In the genomic region with DNA sequence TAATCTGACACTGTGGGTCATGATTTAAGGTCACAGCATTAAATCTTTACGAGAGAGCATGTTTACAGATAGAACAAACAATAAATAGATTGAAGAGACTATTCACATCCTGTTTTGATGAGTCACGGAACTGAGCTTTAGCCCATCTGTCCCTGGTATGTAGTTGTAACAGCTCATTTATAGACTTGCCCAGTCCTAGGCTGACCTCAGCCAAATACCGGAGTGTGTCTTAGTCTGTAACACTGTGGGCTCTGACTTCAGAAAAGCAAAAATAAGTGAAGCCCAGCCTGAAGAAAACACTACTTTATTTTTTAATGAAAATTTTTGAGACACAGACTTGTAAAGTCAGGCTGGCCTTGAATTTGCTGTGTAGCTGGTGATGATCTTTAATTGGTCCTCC, we compare ENCODE assay signal across 15 mouse cellular contexts.
"Had no signal": no experiment of that assay in that cellular context is flagged by ENCODE, and none has a peak within 500 bp of the region (broad histone marks: within the 10 kb centered on the region; RNA-seq: fewer than 3 reads in every experiment).

No protein-coding gene starts in this region.

- H3K9me3 ChIP-seq: limb, embryonic 13.5 days; liver, embryonic 15.5 days; lung, embryonic 15.5 days; midbrain, embryonic 15.5 days; neural tube, embryonic 13.5 days; stomach, embryonic 15.5 days had no signal

- ATAC-seq: midbrain, embryonic 15.5 days had no signal

- H3K36me3 ChIP-seq: limb, embryonic 13.5 days; liver, embryonic 15.5 days; lung, embryonic 15.5 days; midbrain, embryonic 15.5 days; stomach, embryonic 15.5 days had no signal

- H3K4me1 ChIP-seq: limb, embryonic 13.5 days; liver, embryonic 15.5 days; midbrain, embryonic 15.5 days; neural tube, embryonic 13.5 days; stomach, embryonic 15.5 days had no signal

- H3K4me2 ChIP-seq: limb, embryonic 13.5 days; liver, embryonic 15.5 days; lung, embryonic 15.5 days; midbrain, embryonic 11.5 days; midbrain, embryonic 15.5 days; neural tube, embryonic 13.5 days; stomach, embryonic 15.5 days had no signal

- H3K27me3 ChIP-seq: limb, embryonic 13.5 days; liver, embryonic 15.5 days; lung, embryonic 15.5 days; midbrain, embryonic 15.5 days; neural tube, embryonic 13.5 days had no signal

- DNase-seq: kidney, adult 11 months; kidney, adult 9 months; kidney, postnatal 14 days; left cerebral cortex, postnatal 4 days; retina, postnatal 1 day; right cerebral cortex, postnatal 4 days; thymus, adult 2 months; thymus, postnatal 25 days had no signal

- H3K27ac ChIP-seq: limb, embryonic 13.5 days; liver, embryonic 15.5 days; lung, embryonic 15.5 days; midbrain, embryonic 15.5 days; neural tube, embryonic 13.5 days; stomach, embryonic 15.5 days had no signal

- H3K9ac ChIP-seq: limb, embryonic 13.5 days; liver, embryonic 15.5 days; lung, embryonic 15.5 days; midbrain, embryonic 15.5 days; neural tube, embryonic 13.5 days; stomach, embryonic 15.5 days had no signal

- H3K4me3 ChIP-seq: limb, embryonic 13.5 days; liver, embryonic 15.5 days; lung, embryonic 15.5 days; midbrain, embryonic 15.5 days; neural tube, embryonic 13.5 days; stomach, embryonic 15.5 days had no signal
